Mouse (Mus musculus) kidney, adult 2 months (tissue): ENCODE results near the gene Crtc3.

Experiments
- CTCF ChIP-seq: fragments of 200-500 bp; conservative IDR thresholded peaks from 2 replicates; pipeline ENCODE4 v1.5.1; 2011; ENCODE audit warnings: low read depth, mild to moderate bottlenecking, control low read depth, low read length, moderate library complexity, mixed read lengths; ENCODE audit not compliant: insufficient read depth, insufficient read length
- POLR2A ChIP-seq: fragments of 200-500 bp; IDR thresholded peaks from one replicate; pipeline ENCODE4 v1.6.1; 2011; ENCODE audit warnings: low read depth, low read length, control low read depth

DNA sequence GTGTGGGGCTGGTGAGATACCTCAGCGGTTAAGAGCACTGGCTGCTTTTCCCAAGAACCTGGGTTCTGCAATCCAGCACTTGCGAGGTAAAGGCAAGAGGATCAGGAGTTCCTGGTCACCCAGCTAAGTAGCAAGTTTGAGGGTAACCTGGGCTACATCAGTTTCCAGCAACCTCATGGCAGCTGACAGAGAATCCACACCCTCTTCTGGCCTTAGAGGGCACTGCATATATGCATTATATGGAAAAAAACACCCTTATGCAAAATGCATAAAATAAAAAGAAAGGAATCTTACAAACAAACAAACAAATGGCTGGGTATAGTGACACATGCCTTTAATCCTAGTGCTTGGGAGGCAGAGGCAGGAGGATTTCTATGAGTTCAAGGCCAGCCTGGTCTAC lies 55.0 kb downstream of the Crtc3 start:
- TF ChIP-seq POLR2A (no peak), CTCF (no peak)
